Mouse (Mus musculus) stomach, postnatal 0 days (tissue): ENCODE results near the gene Nemp1. TPM values are rescaled to one million over a fixed set of nuclear protein-coding genes. Genes with fewer than 3 reads are reported as not detected.
A peak's percentile ranks its signal among the peaks of the same experiment; 100 is the strongest.

ENCODE experiments used
- ATAC-seq: fragments of 200-750 bp; cut with Nextera tagmentation; 2 replicates; pipeline ENCODE4 v1.8.0; 2017; ENCODE audit not compliant: low FRiP score, low TSS enrichment
- DNase-seq: peaks from one replicate; pipeline ENCODE4 v3.0.0-alpha.2; 2016; ENCODE audit warnings: low spot score
- H3K27ac ChIP-seq: fragments of 300-500 bp; sonication (generic); replicated peaks from 2 replicates; pipeline ENCODE4 v1.5.1; 2014; ENCODE audit warnings: mild to moderate bottlenecking, control low read depth
- H3K27me3 ChIP-seq: fragments of 300-500 bp; sonication (generic); 2 replicates; pipeline ENCODE4 v1.6.1; 2014; ENCODE audit warnings: low read length; ENCODE audit not compliant: control insufficient read depth, insufficient read depth
- H3K36me3 ChIP-seq: fragments of 300-500 bp; sonication (generic); 2 replicates; pipeline ENCODE4 v1.6.1; 2014; ENCODE audit warnings: low read length, mixed read lengths; ENCODE audit not compliant: control insufficient read depth, insufficient read depth
- H3K4me1 ChIP-seq: fragments of 300-500 bp; sonication (generic); replicated peaks from 2 replicates; pipeline ENCODE4 v1.6.1; 2014; ENCODE audit warnings: antibody characterized with exemption; ENCODE audit not compliant: control insufficient read depth, insufficient read depth
- H3K4me2 ChIP-seq: fragments of 300-500 bp; sonication (generic); replicated peaks from 2 replicates; pipeline ENCODE4 v1.6.1; 2014; ENCODE audit warnings: low read depth, mild to moderate bottlenecking, control low read depth, moderate library complexity
- H3K4me3 ChIP-seq: fragments of 300-500 bp; sonication (generic); 2 replicates; pipeline ENCODE4 v1.5.1; 2014; ENCODE audit warnings: low read depth, low read length, control low read depth
- H3K9ac ChIP-seq: fragments of 300-500 bp; sonication (generic); 2 replicates; pipeline ENCODE4 v1.6.1; 2014; ENCODE audit warnings: mild to moderate bottlenecking, low read length, control low read depth, mixed read lengths
- H3K9me3 ChIP-seq: fragments of 300-500 bp; sonication (generic); 2 replicates; pipeline ENCODE4 v1.6.1; 2016; ENCODE audit warnings: low read length; ENCODE audit not compliant: control insufficient read depth
- CTCF ChIP-seq: IDR thresholded peaks from 2 replicates; pipeline ENCODE4 v1.5.1; 2016; ENCODE audit warnings: antibody characterized with exemption, low read depth, mild to moderate bottlenecking, moderate library complexity
- EP300 ChIP-seq: optimal IDR thresholded peaks from 2 replicates; pipeline ENCODE3; 2016; ENCODE audit warnings: antibody characterized with exemption
- WGBS: fragments of 180-500 bp; shearing (Covaris S2); extraction: QIAGEN DNeasy Blood & Tissue Kit; methylation state at CpG from one replicate; pipeline ENCODE4 v1.1.7; 2014; 5-methylcytosine and 5-hydroxymethylcytosine counted together
- polyA plus RNA-seq: library from polyadenylated mRNA; unstranded; fragments of >200 nt; fragmentation: Nextera tagmentation; extraction: Ambion mirVana; gene quantifications from 2 replicates; pipeline ENCODE4 v1.2.1, GENCODE M21; 2015

Nemp1 gene
- polyA plus RNA-seq, 1 experiment from 2014 or later, result 4.1 TPM

GRCm38 (mm10) chr10:127669170-127669569 is 2.5 kb downstream of the Nemp1 start:
- no peaks in the 10 kb centered on the region for H3K36me3 ChIP-seq
- peak overlapping the region; percentile 84 for H3K4me2 ChIP-seq
- peak overlapping the region; percentile 72; the same call in 1 of the 2 replicates for H3K4me3 ChIP-seq
- no peaks in the 10 kb centered on the region for H3K9me3 ChIP-seq
- TF ChIP-seq CTCF, result no peak
- TF ChIP-seq EP300, result no peak
- WGBS, result 5% methylated on average over 7 of the region's 7 CpGs
- DNase-seq, result no peak
- peak overlapping the region; percentile 98 for H3K27ac ChIP-seq
- no peak for ATAC-seq
- H3K9ac ChIP-seq, result no peak overlapping the region
- peaks cover 9% of the 10 kb centered on the region for H3K4me1 ChIP-seq
- no peaks in the 10 kb centered on the region for H3K27me3 ChIP-seq

- no peak for TF ChIP-seq CTCF
- no peak for TF ChIP-seq EP300
- no peak for DNase-seq
- ATAC-seq, result no peak
- Histone ChIP-seq H3K27ac (no peak overlapping the region), H3K27me3 (no peaks in the 10 kb centered on the region), H3K4me3 (no peak overlapping the region), H3K4me1 (peaks cover 6% of the 10 kb centered on the region), H3K9me3 (no peaks in the 10 kb centered on the region), H3K4me2 (no peak overlapping the region), H3K9ac (no peak overlapping the region), H3K36me3 (no peaks in the 10 kb centered on the region)
- WGBS, result 75% methylated on average over 2 of the region's 2 CpGs
Observed at GRCm38 (mm10) chr10:127670185-127670584, 3.5 kb downstream of the Nemp1 start.

GRCm38 (mm10) chr10:127671276-127671675 is 4.6 kb downstream of the Nemp1 start:
- Histone ChIP-seq H3K27me3 (no peaks in the 10 kb centered on the region), H3K9me3 (no peaks in the 10 kb centered on the region), H3K27ac (no peak overlapping the region), H3K36me3 (no peaks in the 10 kb centered on the region), H3K9ac (no peak overlapping the region), H3K4me3 (no peak overlapping the region), H3K4me1 (peaks cover 3% of the 10 kb centered on the region; the same call in 1 of the 2 replicates), H3K4me2 (no peak overlapping the region)
- 46% methylated on average over 2 of the region's 2 CpGs for WGBS
- TF ChIP-seq CTCF, result peak; percentile 71
- no peak for TF ChIP-seq EP300
- DNase-seq (no peak), ATAC-seq (no peak)

- TF ChIP-seq CTCF (no peak), EP300 (no peak)
- Histone ChIP-seq H3K9ac (no peak overlapping the region), H3K27ac (no peak overlapping the region), H3K4me2 (no peak overlapping the region), H3K4me3 (no peak overlapping the region), H3K36me3 (no peaks in the 10 kb centered on the region), H3K4me1 (peaks cover under 1% of the 10 kb centered on the region; the same call in 1 of the 2 replicates), H3K9me3 (no peaks in the 10 kb centered on the region), H3K27me3 (no peaks in the 10 kb centered on the region)
- 88% methylated on average over 6 of the region's 6 CpGs for WGBS
- ATAC-seq (no peak), DNase-seq (no peak)
Observed at GRCm38 (mm10) chr10:127674046-127674655, 7.5 kb downstream of the Nemp1 start.

- DNase-seq (peak; percentile 84), ATAC-seq (peak; percentile 76)
- Histone ChIP-seq H3K4me3 (0 out of 2 replicates have a peak overlapping the region, but pooled peaks have one; percentile 6), H3K36me3 (no peaks in the 10 kb centered on the region), H3K27ac (peak overlapping the region; percentile 83), H3K4me1 (no peaks in the 10 kb centered on the region), H3K9ac (no peak overlapping the region), H3K9me3 (no peaks in the 10 kb centered on the region), H3K4me2 (peak overlapping the region; percentile 32), H3K27me3 (no peaks in the 10 kb centered on the region)
- 62% methylated on average over 8 of the region's 8 CpGs for WGBS
- TF ChIP-seq EP300 (no peak), CTCF (peak; percentile 99)
Observed at GRCm38 (mm10) chr10:127674794-127675522, 8.3 kb downstream of the Nemp1 start.
